Mouse (Mus musculus): ENCODE measurements at regions not wholly inside any gene's neighbourhood (a gene's known extent, or its start where the extent isn't known, plus 50 kb on each side); places are given as distances from the start of the nearest gene placed in this dataset.
"Not testable (repeated sequence)": the region's sequence is repeated elsewhere in the genome, so short reads cannot be mapped to it uniquely, and the experiment has no call there.

- 24% methylated on average over 1 of the region's 1 CpGs for WGBS
- Histone ChIP-seq H3K9ac (replicated peaks) (no peak overlapping the region), H3K27me3 (no peaks in the 10 kb centered on the region), H3K27ac (replicated peaks) (no peak overlapping the region), H3K9me3 (no peaks in the 10 kb centered on the region), H3K4me3 (no peak overlapping the region), H3K36me3 (no peaks in the 10 kb centered on the region), H3K4me1 (no peaks in the 10 kb centered on the region), H3K4me2 (replicated peaks) (no peak overlapping the region)
- ATAC-seq (ENCODE audit: low FRiP score, low read depth) = no peak
These were observed 345.5 kb upstream of the Cwc22 start for GRCm38 (mm10) chr2:78291665-78292064.

- Histone ChIP-seq H3K36me3 (no peaks in the 10 kb centered on the region), H3K4me1 (peaks cover 11% of the 10 kb centered on the region), H3K4me3 (no peak overlapping the region), H3K27me3 (no peaks in the 10 kb centered on the region), H3K9me3 (no peaks in the 10 kb centered on the region), H3K27ac (replicated peaks) (no peak overlapping the region), H3K4me2 (replicated peaks) (no peak overlapping the region), H3K9ac (replicated peaks) (no peak overlapping the region)
- peak; percentile 71 for ATAC-seq (ENCODE audit: low FRiP score, low read depth)
These were observed 338.6 kb upstream of the Cwc22 start for GRCm38 (mm10) chr2:78284806-78285205.

- H3K27me3 ChIP-seq = no peaks in the 10 kb centered on the region
- H3K36me3 ChIP-seq = no peaks in the 10 kb centered on the region
- no peak overlapping the region for H3K4me2 ChIP-seq (replicated peaks)
- WGBS = 76% methylated on average over 4 of the region's 4 CpGs
- H3K4me3 ChIP-seq = no peak overlapping the region
- no peak overlapping the region for H3K9ac ChIP-seq (replicated peaks)
- peaks cover 11% of the 10 kb centered on the region for H3K4me1 ChIP-seq
- no peaks in the 10 kb centered on the region for H3K9me3 ChIP-seq
- ATAC-seq (ENCODE audit: low FRiP score, low read depth) = no peak
- no peak overlapping the region for H3K27ac ChIP-seq (replicated peaks)
These were observed 337.4 kb upstream of the Cwc22 start for GRCm38 (mm10) chr2:78283605-78284004.

GRCm38 (mm10) chr2:78281846-78282245 is 335.7 kb upstream of the Cwc22 start:
- H3K27me3 ChIP-seq; H3K27ac ChIP-seq (replicated peaks); ATAC-seq (ENCODE audit: low FRiP score, low read depth); H3K9me3 ChIP-seq; H3K4me2 ChIP-seq (replicated peaks); H3K36me3 ChIP-seq; H3K4me3 ChIP-seq; H3K9ac ChIP-seq (replicated peaks): not testable (repeated sequence)
- WGBS = 58% methylated on average over 6 of the region's 6 CpGs
- peaks cover 11% of the 10 kb centered on the region for H3K4me1 ChIP-seq

- Histone ChIP-seq H3K4me1 (peaks cover 10% of the 10 kb centered on the region), H3K27ac (replicated peaks) (no peak overlapping the region), H3K27me3 (no peaks in the 10 kb centered on the region), H3K4me2 (replicated peaks) (no peak overlapping the region), H3K9me3 (no peaks in the 10 kb centered on the region), H3K4me3 (no peak overlapping the region), H3K36me3 (no peaks in the 10 kb centered on the region), H3K9ac (replicated peaks) (no peak overlapping the region)
- WGBS = 88% methylated on average over 5 of the region's 5 CpGs
- ATAC-seq (ENCODE audit: low FRiP score, low read depth) = no peak
These were observed 334.2 kb upstream of the Cwc22 start for GRCm38 (mm10) chr2:78280219-78280915.

GRCm38 (mm10) chr2:78279382-78280056 is 333.3 kb upstream of the Cwc22 start:
- no peak overlapping the region for H3K4me3 ChIP-seq
- no peak overlapping the region for H3K9ac ChIP-seq (replicated peaks)
- peaks cover 2% of the 10 kb centered on the region; the same call in 1 of the 2 replicates for H3K4me1 ChIP-seq
- no peak overlapping the region for H3K4me2 ChIP-seq (replicated peaks)
- ATAC-seq (ENCODE audit: low FRiP score, low read depth) = no peak
- no peaks in the 10 kb centered on the region for H3K36me3 ChIP-seq
- no peaks in the 10 kb centered on the region for H3K27me3 ChIP-seq
- H3K27ac ChIP-seq (replicated peaks) = no peak overlapping the region
- 87% methylated on average over 5 of the region's 5 CpGs for WGBS
- no peaks in the 10 kb centered on the region for H3K9me3 ChIP-seq

- H3K4me3 ChIP-seq = no peak overlapping the region
- 89% methylated on average over 2 of the region's 2 CpGs for WGBS
- no peak overlapping the region for H3K27ac ChIP-seq (replicated peaks)
- H3K4me1 ChIP-seq = no peaks in the 10 kb centered on the region
- no peaks in the 10 kb centered on the region for H3K36me3 ChIP-seq
- H3K9ac ChIP-seq (replicated peaks) = no peak overlapping the region
- no peaks in the 10 kb centered on the region for H3K27me3 ChIP-seq
- ATAC-seq (ENCODE audit: low FRiP score, low read depth) = no peak
- no peak overlapping the region for H3K4me2 ChIP-seq (replicated peaks)
- no peaks in the 10 kb centered on the region for H3K9me3 ChIP-seq
These were observed 332.5 kb upstream of the Cwc22 start for GRCm38 (mm10) chr2:78278630-78279029.

- ATAC-seq (ENCODE audit: low FRiP score, low read depth) = no peak
- 81% methylated on average over 8 of the region's 8 CpGs for WGBS
- no peaks in the 10 kb centered on the region for H3K9me3 ChIP-seq
- no peaks in the 10 kb centered on the region for H3K4me1 ChIP-seq
- no peak overlapping the region for H3K9ac ChIP-seq (replicated peaks)
- H3K36me3 ChIP-seq = no peaks in the 10 kb centered on the region
- no peaks in the 10 kb centered on the region for H3K27me3 ChIP-seq
- no peak overlapping the region for H3K4me3 ChIP-seq
- no peak overlapping the region for H3K4me2 ChIP-seq (replicated peaks)
- H3K27ac ChIP-seq (replicated peaks) = no peak overlapping the region
These were observed 331.5 kb upstream of the Cwc22 start for GRCm38 (mm10) chr2:78277699-78278098.

GRCm38 (mm10) chr2:78274122-78274521 is 327.9 kb upstream of the Cwc22 start:
- 85% methylated on average over 5 of the region's 5 CpGs for whole genome bisulfite sequencing
- H3K4me3 ChIP-seq = no peak overlapping the region
- ATAC-seq (ENCODE audit: low FRiP score, low read depth) = no peak
- H3K4me2 ChIP-seq (replicated peaks) = no peak overlapping the region
- H3K4me1 ChIP-seq = no peaks in the 10 kb centered on the region
- H3K27ac ChIP-seq (replicated peaks) = no peak overlapping the region
- H3K9ac ChIP-seq (replicated peaks) = no peak overlapping the region
- no peaks in the 10 kb centered on the region for H3K9me3 ChIP-seq
- H3K36me3 ChIP-seq = no peaks in the 10 kb centered on the region
- no peaks in the 10 kb centered on the region for H3K27me3 ChIP-seq

- H3K9ac ChIP-seq (replicated peaks) = no peak overlapping the region
- ATAC-seq (ENCODE audit: low FRiP score, low read depth) = no peak
- WGBS = 91% methylated on average over 4 of the region's 4 CpGs
- no peaks in the 10 kb centered on the region for H3K4me1 ChIP-seq
- no peaks in the 10 kb centered on the region for H3K9me3 ChIP-seq
- H3K27ac ChIP-seq (replicated peaks) = no peak overlapping the region
- H3K27me3 ChIP-seq = no peaks in the 10 kb centered on the region
- no peak overlapping the region for H3K4me2 ChIP-seq (replicated peaks)
- H3K36me3 ChIP-seq = no peaks in the 10 kb centered on the region
- no peak overlapping the region for H3K4me3 ChIP-seq
These were observed 322.5 kb upstream of the Cwc22 start for GRCm38 (mm10) chr2:78268705-78269104.

- Histone ChIP-seq H3K4me1 (no peaks in the 10 kb centered on the region), H3K9ac (replicated peaks) (no peak overlapping the region)
- 88% methylated on average over 2 of the region's 2 CpGs for WGBS
These were observed 321.6 kb upstream of the Cwc22 start for GRCm38 (mm10) chr2:78267527-78268375.

GRCm38 (mm10) chr2:78253601-78254097 is 307.5 kb upstream of the Cwc22 start:
- WGBS = 74% methylated on average over 10 of the region's 10 CpGs
- Histone ChIP-seq H3K27ac (replicated peaks) (no peak overlapping the region), H3K36me3 (no peaks in the 10 kb centered on the region), H3K9ac (replicated peaks) (no peak overlapping the region), H3K9me3 (no peaks in the 10 kb centered on the region), H3K4me3 (no peak overlapping the region), H3K27me3 (no peaks in the 10 kb centered on the region), H3K4me1 (no peaks in the 10 kb centered on the region), H3K4me2 (replicated peaks) (no peak overlapping the region)
- ATAC-seq (ENCODE audit: low FRiP score, low read depth) = no peak

More at GRCm38 (mm10) chr2:78267527-78268375, 321.6 kb upstream of the Cwc22 start:
- no peak overlapping the region for H3K4me3 ChIP-seq
- no peak overlapping the region for H3K27ac ChIP-seq (replicated peaks)
- no peak overlapping the region for H3K4me2 ChIP-seq (replicated peaks)
- H3K36me3 ChIP-seq = no peaks in the 10 kb centered on the region
- H3K9me3 ChIP-seq = no peaks in the 10 kb centered on the region
- no peak for ATAC-seq (ENCODE audit: low FRiP score, low read depth)
- H3K27me3 ChIP-seq = no peaks in the 10 kb centered on the region

All from midbrain, embryonic 12.5 days (tissue).